Mouse (Mus musculus) brain, embryonic 14.5 days (tissue): ENCODE measurements around the gene Ank2. TPM values are rescaled to one million over a fixed set of nuclear protein-coding genes. Genes with fewer than 3 reads are reported as not detected.
"Not testable (repeated sequence)": the region's sequence is repeated elsewhere in the genome, so short reads cannot be mapped to it uniquely, and the experiment has no call there.

Source experiments
- DNase-seq: peaks from one replicate; pipeline ENCODE4 v3.0.0-alpha.2; 2011; ENCODE audit warnings: low read depth
- CTCF ChIP-seq: fragments of 200-500 bp; IDR thresholded peaks from 2 replicates; pipeline ENCODE4 v1.5.1; 2012; ENCODE audit warnings: inconsistent platforms, mild to moderate bottlenecking, moderate library complexity, borderline replicate concordance; ENCODE audit not compliant: insufficient read depth, insufficient read length; ENCODE audit errors: extremely low read depth
- POLR2A ChIP-seq: fragments of 200-500 bp; IDR thresholded peaks from 2 replicates; pipeline ENCODE4 v1.6.1; 2012; ENCODE audit warnings: mild to moderate bottlenecking, inconsistent platforms, borderline replicate concordance; ENCODE audit not compliant: poor library complexity, insufficient read depth, insufficient read length, severe bottlenecking; ENCODE audit errors: extremely low read depth
- polyA plus RNA-seq: library from polyadenylated mRNA; depleted of rRNA; stranded (reverse); fragments of >200 nt; gene quantifications from 2 replicates; pipeline ENCODE4 v1.2.3, GENCODE M21; 2012

The Ank2 gene
- polyA plus RNA-seq, 1 experiment = 187 TPM

DNA sequence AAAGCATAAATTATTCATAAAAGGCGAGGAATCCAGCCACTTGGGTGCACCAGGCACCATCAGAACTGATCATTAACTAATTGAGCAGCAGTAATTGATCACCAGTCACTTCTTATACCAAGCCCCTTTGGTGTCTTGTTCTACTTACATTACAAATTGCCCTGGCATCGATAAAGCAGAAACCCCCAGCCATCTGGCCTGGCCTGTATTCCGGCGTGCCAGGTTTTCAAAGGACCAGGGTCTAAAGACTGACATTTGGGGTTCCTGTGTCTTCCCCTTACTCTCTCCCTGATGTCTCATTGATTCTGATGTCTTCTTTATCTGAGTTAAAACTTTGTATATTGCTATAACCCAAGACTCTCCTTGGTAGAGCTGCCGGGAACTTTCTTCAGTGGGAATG, 98.2 kb downstream of the Ank2 start:
- TF ChIP-seq CTCF (no peak), POLR2A (no peak)
- DNase-seq = no peak

DNA sequence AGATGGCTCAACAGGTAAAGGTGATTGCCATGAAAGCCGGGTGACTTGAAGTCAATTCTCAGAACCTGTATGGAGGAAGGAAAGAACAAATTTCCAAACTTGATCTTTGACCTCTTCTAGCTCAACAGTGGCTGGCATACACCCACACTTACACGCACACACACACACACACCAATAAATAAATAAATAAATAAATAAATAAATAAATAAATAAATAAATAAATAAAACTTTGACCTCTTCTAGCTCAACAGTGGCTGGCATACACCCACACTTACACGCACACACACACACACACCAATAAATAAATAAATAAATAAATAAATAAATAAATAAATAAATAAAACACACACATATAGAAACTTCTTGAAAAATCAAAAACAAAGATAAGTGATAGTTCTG, 98.7 kb downstream of the Ank2 start:
- DNase-seq = not testable (repeated sequence)

DNA sequence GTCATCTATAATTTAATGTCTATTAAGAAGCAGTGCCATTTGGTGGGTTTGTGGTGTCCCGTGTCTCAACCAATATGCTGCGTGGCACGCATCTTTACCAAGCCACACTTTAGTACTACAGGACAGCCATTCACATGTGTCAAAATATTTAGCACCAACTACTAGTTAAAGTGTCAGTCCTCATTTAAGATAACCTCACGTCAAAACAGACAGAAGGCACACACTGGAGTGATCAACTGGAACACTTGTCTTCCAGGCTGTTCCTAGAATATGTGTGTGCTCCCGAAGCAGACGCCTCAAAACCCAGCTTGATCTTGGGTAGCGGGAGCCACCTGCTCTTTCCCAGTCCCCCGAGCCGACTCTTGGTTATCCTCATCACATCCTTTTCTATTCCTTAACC, 101.4 kb downstream of the Ank2 start:
- TF ChIP-seq CTCF = no peak
- no peak for TF ChIP-seq POLR2A
- peak; percentile 71 for DNase-seq

DNA sequence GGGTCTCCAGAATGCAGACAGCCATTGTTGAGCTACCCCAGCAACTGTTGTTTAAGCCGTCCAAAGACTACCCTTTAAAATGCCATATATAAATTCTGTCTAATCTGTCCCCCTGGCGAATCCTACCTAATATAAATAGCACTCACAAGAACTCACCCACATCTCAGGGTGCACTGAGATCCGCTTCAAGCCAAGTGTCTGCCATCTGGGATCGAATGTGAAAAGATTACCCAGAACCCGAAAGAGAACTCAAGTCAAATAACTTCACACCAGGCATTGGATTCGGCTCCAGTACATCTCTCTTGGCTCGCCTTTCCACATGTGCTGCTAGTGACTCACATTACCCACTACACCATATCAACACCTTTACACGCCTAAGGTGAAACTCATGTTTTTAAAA, 103.9 kb downstream of the Ank2 start:
- TF ChIP-seq CTCF (no peak), POLR2A (no peak)
- no peak for DNase-seq

DNA sequence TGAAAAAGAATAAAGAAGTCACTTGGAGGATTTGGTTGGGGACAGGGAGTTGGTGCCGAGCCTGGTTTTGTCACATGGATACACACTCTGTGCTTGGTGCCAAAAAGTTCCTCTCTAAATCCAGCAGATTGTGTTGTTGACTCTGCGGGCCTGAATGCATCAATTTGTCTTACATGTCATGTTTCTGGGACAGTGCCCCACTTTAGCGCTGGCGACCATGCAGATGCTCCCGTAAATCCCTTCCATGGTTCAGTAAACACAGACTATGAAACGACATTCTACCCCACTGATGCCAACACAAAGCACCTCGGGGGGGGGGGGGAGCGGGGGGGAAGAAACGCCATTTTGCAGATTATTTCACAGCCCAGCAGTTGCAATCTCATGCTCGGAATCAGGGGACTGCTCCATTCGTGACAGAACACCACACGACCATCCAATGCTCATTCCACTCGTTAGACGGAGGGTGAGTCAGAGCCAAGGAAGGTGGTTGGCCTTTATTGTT, 112.1 kb downstream of the Ank2 start:
- TF ChIP-seq POLR2A (no peak), CTCF (no peak)
- DNase-seq = peak; percentile 95

DNA sequence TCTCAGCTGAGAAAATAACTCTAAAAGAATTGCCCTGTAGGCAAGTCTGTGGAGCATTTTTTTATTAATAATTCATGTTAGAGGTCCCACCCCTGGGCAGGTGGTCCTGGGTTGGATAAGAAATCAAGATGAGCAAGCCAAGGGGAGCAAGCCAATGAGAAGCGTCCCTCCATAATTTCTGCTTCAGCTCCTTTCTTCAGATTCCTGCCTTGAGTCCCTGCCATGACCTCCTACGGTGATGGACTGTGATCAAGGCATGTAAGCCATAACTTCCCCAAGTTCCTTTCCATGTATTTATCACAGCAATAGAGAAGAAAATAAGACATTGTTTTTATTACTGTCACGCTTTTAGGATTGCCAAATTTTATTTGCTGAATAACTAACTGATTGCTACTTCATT, 115.9 kb downstream of the Ank2 start:
- TF ChIP-seq POLR2A (no peak), CTCF (no peak)
- no peak for DNase-seq

DNA sequence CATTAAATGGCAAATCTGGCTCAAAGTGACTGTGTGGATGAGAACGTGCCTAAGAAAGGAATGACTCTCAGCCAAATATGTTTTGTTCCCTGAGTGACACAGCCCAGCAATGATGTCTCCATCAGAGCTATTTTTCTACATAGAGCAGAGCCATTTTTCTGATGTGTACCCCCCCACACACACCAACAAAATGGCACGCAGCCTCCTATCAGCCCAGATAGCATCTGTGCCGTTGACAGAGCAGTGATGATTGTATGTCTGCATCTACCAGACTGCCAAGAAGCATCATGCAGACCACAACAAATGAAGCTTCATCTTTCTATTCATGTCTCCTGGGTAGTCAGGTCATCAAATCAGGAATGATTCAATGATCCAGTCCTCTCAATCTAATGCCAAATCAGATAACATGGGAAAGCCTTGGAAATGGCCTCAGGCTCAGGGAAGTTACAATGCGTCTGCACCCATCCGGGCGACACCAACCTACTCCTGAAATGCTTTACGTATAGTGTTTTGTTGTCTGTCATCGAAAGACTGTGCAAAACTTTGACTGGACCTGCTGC, 122.2 kb downstream of the Ank2 start:
- peak; percentile 74 for DNase-seq
- TF ChIP-seq POLR2A = no peak
- TF ChIP-seq CTCF = no peak

DNA sequence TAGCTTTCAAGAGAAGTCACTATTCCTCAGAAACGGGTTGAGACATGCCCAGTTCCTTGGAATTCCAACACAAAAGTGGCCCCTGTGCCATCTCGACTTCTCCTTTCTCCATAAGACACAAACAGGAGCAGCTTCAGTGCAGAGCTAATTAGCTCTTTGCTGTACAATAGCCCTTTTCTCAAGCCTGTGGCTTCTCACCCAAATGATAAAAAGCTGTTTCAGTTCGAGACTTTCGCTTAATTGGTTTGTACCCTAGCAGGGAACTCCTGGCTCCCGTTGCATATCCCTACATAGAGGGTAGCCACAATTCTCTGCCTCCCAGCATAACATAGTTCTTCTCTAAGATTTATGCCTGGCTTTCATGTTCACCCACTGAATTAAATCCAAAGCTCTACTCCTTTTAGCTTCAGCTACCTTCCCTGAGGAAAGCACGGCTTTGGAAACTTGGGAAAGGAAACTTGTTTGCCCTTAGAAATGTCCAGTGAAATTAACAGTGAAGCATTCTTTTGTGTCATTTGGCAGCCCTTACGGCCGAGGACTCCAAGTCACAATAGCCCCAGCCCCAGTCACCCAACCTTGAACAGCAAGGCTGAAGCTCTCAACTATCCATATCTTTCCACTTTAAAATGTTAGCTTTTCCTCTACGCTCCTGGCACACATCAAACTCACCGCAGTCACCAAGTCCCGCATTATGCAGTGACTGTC, 123.0 kb downstream of the Ank2 start:
- peak; percentile 74 for DNase-seq
- TF ChIP-seq CTCF = no peak
- no peak for TF ChIP-seq POLR2A

DNA sequence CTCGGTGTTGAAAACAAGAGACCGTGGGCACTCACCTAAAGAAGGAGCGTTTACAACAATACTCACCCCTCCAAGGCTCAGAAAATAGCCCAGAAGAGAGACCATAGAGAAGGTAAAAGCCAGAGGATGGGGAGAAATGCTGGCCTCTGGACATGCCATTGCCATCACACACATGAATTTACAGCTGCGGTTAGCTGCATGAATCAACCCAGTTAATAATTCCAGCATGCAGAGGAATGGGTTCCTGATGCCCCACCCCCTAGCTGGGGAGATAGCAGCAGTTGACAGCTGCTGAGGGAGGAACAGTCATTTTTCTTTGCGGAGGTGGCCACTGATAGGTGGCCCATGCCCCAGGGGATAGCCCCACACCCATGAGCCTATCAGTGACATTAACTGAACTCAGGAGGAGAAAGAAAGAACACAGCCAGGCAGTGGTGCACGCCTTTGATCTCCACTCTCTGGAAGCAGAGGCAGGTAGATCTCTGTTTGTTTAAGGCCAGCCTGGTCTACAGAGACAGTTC, 124.9 kb downstream of the Ank2 start:
- no peak for TF ChIP-seq CTCF
- TF ChIP-seq POLR2A = no peak
- DNase-seq = no peak

DNA sequence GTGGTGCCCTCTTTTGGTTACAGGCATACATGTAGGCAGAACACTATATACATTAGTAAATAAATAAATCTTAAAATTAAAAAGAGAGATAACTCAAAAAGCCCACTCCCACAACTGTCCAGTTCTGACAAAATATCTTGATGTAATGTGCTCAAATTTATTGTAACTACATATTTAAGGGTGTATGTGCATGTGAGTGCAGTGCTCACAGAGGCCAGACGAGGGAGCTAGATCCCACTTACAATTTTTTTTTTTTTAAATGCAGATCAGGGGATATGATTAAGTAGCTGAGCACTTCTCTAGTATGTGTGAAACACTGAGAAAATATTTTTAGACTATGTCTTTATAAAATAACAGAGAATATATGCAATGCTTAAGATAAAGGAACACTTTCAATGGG, 127.4 kb downstream of the Ank2 start:
- no peak for DNase-seq
- TF ChIP-seq POLR2A (no peak), CTCF (peak; percentile 21; the same call in 1 of the 2 replicates)

DNA sequence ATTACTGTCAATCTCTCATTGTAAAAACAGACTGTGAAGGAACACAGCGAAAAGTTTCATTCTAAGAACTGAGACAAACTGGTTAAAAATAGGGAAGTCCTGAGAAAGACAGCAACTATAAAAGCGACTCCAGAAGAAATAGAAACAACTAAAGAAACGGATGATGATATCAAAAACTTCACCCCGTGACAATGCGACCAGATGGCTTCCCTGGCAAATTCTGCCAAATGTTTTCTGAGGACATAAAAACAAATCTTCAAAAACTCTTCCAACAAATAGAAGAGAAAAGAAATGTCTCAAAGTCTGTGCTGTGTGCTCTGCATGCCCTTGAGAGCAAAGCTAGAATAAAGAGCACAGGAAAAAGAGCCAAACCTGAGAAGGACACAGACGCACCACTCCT, 129.6 kb downstream of the Ank2 start:
- DNase-seq = no peak
- TF ChIP-seq CTCF (no peak), POLR2A (no peak)

DNA sequence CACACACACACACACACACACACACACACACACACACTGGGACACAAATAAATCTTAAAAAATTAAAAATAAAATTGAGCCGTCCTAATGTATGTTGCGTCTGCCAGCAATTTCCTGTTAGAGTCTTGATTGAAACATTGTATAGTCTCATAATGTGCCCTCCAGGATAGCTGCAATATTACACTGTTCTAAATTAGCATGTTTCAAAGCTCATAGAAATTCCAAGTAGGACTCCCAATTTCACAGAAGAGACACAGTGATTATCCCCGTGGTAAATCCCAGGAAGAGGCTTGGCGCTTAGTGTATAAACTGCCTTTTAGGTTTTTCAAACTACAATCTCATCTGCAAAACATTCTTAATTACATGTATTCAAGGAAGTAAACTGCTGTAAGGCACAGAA, 131.7 kb downstream of the Ank2 start:
- no peak for TF ChIP-seq POLR2A
- no peak for TF ChIP-seq CTCF
- no peak for DNase-seq
